Mouse (Mus musculus) colon, adult 2 months (tissue): ENCODE results near the gene Prkcd. TPM values are rescaled to one million over a fixed set of nuclear protein-coding genes. Genes with fewer than 3 reads are reported as not detected.

Experiments used
- polyA plus RNA-seq: library from polyadenylated mRNA; depleted of rRNA; stranded (reverse); fragments of >200 nt; gene quantifications from 2 replicates; pipeline ENCODE4 v1.2.3, GENCODE M21; 2012; rRNA removed

The Prkcd gene
- 301 and 328 TPM in 2 replicates for polyA plus RNA-seq

DNA sequence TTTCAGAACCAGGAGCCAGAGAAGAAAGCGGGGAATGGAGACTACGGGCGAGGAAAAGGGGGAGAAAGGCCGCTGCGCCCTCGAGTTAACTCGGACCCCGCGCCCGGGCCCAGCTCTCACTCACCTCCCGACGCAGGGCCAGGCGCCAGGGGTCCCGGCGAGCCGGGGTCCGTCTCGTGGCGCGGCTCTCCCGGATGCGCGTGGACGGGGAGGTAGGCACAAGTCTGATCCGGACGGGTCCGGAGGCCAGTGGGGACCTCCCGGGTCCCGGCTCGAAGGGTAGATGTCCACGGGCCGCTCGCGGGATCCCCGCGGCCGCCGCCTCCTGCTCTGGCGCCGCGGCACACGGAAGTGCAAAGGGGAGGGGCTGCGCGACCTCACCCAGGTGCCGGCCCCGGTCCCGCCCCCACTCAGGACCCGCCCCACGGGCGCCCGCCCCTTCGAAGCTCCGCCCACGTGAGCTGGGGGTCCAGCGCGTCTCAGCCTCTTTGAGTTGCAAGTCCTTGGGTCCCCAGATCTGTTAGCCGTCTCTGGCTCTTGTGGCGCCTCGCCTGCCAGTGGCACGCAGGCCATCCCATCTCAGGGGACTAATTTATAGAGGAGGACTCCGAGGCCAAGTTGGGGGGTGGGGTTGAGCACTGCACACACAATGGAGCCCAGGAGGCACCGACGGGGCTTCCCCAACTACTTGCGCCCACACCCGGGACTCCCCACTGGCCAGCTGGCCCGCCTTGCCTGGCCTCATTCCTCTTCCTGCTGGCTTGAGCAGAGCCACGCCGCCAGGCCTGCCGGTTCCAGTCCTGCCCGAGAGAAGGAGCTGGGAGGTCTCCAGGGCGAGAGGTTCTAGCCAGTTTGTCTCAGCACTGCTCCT is at the start of gene Prkcd:
Prkcd (minus strand) TSS at position 355 of the 871 bp plus-strand sequence.

DNA sequence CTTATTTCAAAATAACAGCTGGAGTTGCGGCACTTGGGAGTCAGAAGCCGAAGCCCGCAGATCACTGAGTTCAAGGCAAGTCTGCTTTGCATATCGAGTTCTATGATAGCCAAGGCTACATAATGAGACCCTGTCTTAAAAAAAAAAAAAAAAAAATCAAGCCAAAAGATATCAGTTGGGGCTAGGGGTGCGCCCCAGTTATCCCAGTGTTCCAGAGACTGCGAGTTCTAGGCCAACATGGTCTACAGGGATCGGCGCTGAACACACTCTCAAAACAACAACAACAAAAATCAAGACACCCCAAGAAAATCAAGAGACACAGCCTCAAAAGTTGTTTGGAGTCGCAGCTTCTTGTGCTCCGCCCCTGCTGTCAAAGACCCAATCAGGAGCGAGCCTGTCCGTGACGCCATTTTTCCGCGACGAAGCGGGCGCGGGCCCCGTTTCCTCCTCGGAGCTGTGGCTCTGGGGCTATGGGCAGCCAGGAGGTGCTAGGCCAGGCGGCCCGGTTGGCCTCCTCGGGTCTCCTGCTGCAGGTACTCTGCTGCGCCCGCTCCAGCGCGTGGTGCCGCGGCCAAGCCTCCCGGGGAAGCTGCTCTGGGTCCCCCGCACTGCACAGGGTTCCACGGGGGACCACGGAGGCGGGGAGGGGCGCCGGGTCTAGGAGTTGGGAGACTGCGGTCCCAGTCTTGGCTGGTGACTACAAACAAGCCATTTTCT is 28.1 kb upstream of the Prkcd start, which contains the start of gene Rft1:
Rft1 (plus strand) TSS at position 418 of the 717 bp plus-strand sequence.

GRCm38 (mm10) chr14:30548131-30548720 is 77.8 kb downstream of the Prkcd start, which contains the start of gene Tkt:
Gene Tkt (plus strand): TSS chr14:30548359.

Other genes with a start within 250 kb of the Prkcd start
- gene Dcp1a, start 146.7 kb downstream of the Prkcd start, polyA plus RNA-seq = 24.0 and 30.8 TPM in 2 replicates
- gene Cacna1d, start 134.8 kb downstream of the Prkcd start, polyA plus RNA-seq = 5.7 and 6.2 TPM in 2 replicates
- 282 and 345 TPM in 2 replicates for gene Tkt, start 77.9 kb downstream of the Prkcd start, polyA plus RNA-seq
- gene Rft1, start 28.1 kb upstream of the Prkcd start, polyA plus RNA-seq = 8.1 and 10.5 TPM in 2 replicates
- 0.70 and 0.90 TPM in 2 replicates for gene Sfmbt1, start 88.6 kb upstream of the Prkcd start, polyA plus RNA-seq
- gene Tmem110, start 199.4 kb upstream of the Prkcd start, polyA plus RNA-seq = 24.0 and 38.1 TPM in 2 replicates